Mouse (Mus musculus) T-helper 1 cell (primary cell): ENCODE data around the gene Kcnh1.

Experiments
- in situ Hi-C: fragments of 300-600 bp; cut with MboI, MseI; formaldehyde crosslinking; loops from one replicate; pipeline ENCODE4 v1.15.1; 2025; ENCODE audit warnings: high pct_unique_total_duplicates

The Kcnh1 gene

GRCm38 (mm10) chr1:192190508-192191321, at the start of gene Kcnh1:
TSS of gene Kcnh1 (plus strand) at chr1:192190774.
- in situ Hi-C loops = loop anchor here (5.0 to 25.0 kb wide), 2 partner anchors 77 to 1122 kb away; no protein-coding TSS in a partner anchor

DNA sequence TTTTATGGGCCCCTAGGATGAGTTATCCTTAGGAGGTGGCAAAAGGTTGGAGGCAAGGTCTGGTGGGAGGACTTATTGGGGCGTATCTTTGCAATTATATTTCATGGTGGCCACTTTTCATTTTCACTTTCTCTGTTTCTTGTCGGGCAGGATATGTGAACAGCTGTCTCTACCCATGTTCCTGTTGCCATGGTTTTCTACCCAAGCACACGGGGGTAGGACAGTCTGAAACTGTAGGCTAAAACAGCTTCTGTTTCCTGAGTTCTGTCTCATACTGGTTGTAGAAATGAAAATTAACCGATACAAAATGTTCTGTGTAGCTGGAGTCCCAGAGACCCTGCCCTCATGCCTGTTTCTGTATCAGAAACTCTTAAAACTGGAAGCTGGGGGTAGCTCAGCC, 39.4 kb upstream of the Kcnh1 start:
- in situ Hi-C loops = no loop called here

- in situ Hi-C loops = no loop called here
Observed at GRCm38 (mm10) chr1:192171477-192171876, 19.1 kb upstream of the Kcnh1 start.

DNA sequence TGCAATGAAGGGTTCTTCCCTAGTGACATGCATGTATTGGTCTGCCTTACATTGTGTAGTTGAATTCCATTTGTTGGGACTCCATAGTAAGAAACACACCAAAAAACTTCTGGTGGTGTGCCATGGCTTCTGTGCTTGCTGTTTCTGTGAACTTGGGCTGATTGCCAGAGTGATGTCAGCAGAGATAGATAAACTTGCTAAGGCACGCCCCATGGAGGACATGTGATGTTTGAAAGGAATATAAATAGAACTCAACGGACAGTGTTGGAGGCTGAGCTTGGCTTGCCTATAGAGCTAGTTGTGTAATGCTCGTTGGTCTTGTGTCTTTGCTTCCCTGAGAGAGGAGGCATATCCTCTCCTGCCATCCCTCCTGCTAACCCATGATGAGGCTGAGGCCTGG, 10.7 kb upstream of the Kcnh1 start:
- in situ Hi-C loops = loop anchor here (25.0 kb wide), 1 partner anchor 1132 kb away; no protein-coding TSS in a partner anchor

DNA sequence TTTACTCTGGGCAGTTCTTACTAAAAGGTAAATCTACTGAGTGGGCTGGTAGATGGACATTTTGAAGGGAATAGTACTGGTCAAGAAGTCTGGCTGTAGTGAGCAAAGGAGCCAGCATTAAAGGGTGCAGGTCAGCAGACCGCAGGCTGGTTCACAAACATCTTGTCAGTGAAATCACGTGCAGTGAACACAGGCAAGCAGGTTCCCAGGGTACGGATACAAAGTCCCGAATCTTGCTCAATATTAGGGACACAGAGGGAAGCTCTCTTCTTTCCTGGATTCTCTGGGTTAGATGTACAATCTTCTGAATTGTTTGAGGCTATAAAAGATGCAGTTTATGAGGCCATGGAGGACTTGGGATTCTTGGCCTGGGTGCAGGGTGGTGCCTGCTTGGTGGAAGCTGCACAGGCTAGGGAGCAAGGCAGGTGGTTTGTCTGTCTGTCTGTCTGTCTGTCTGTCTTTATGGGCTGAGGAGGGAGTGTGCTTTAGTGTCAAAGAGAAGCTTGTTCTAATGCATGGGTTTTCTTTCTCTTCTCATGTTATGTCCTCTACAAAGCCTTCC, 8.8 kb upstream of the Kcnh1 start:
- in situ Hi-C loops = loop anchor here (25.0 kb wide), 1 partner anchor 1131 kb away; no protein-coding TSS in a partner anchor

- in situ Hi-C loops = loop anchor here (5.0 to 25.0 kb wide), 3 partner anchors 413 to 1123 kb away; no protein-coding TSS in a partner anchor
Observed at GRCm38 (mm10) chr1:192189056-192189455, 1.5 kb upstream of the Kcnh1 start.

GRCm38 (mm10) chr1:192189771-192190170, 803 bp upstream of the Kcnh1 start:
- in situ Hi-C loops = loop anchor here (5.0 to 25.0 kb wide), 4 partner anchors 78 to 1123 kb away; no protein-coding TSS in a partner anchor

DNA sequence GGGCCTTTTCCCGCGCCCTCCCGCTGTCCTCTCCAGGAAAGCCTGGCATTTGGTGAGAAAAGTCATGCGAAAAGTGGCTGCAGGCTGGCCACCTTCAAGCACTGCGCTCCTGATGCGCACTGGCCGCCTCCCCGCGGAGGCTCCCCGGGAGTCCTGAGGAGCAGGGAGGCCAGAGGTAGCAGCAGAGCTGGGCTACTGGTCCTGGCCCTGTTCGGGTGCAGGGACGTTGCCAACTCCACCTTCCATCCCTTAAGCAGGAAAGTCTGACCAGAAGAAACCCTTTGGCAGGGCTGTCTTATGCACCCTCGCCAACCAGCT, 707 bp downstream of the Kcnh1 start:
- in situ Hi-C loops = loop anchor here (5.0 to 25.0 kb wide), 2 partner anchors 76 to 1121 kb away; no protein-coding TSS in a partner anchor

GRCm38 (mm10) chr1:192191859-192192258, 1.3 kb downstream of the Kcnh1 start:
- in situ Hi-C loops = loop anchor here (5.0 to 25.0 kb wide), 2 partner anchors 75 to 1120 kb away; no protein-coding TSS in a partner anchor

DNA sequence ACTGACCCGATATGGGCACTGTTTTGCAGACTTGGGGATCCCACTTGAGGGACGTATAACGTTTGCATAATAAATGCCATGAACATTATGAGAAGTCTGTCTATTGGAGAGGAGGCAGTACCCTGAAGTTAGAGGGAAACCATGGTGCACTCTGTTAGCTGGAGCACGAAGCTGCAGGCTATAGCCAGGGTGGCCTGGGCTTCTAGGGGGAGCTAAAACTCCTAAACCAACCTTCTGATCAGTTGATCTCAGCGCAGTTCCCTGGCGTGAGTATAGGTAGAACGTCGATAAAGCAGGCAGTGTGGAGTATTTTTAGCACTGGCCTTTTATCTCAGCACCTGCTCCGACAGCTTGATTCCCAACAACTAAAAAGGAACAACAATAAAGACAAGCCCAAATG, 2.1 kb downstream of the Kcnh1 start:
- in situ Hi-C loops = loop anchor here (5.0 to 25.0 kb wide), 2 partner anchors 75 to 1120 kb away; no protein-coding TSS in a partner anchor

DNA sequence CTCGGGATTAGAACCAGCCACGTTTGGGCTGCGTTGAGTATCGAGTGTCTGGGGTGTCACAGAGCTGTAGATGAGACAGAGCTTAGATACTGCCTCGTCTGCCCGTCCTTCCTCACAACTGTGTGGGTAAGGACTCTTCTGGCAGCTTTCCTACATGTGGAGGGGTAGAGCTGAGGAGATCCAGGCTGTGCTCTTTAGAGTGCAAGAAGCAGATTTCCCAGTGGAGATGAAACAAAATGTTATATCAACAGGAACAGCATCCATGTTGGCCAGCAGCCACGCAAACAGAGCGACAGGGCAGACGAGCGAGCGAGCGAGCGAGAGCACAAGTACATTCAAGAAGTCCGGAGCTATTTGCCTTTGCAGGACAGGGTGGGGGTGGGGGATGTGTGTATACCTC, 3.1 kb downstream of the Kcnh1 start:
- in situ Hi-C loops = loop anchor here (5.0 to 25.0 kb wide), 2 partner anchors 74 to 1119 kb away; no protein-coding TSS in a partner anchor

DNA sequence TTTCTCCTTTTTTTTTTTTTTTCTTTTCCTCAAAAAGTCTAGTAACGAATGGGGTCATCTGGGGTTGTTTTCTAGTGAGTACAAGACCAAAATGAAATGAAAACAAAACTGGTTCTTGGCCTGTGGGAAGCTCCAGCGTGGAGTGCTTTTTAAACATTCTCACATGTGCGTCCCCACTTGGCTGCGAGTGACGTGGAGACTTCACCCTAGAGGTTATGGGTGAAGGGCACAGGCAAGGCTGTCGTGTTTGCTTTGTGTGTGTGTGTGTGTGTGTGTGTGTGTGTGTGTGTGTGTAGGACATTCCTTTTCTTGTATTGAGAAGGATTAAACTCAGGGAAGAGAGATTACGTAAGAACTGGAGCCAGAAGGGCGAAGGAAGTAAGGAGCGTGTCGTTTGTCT, 6.9 kb downstream of the Kcnh1 start:
- in situ Hi-C loops = loop anchor here (25.0 kb wide), 1 partner anchor 1115 kb away; no protein-coding TSS in a partner anchor

- in situ Hi-C loops = no loop called here
Observed at GRCm38 (mm10) chr1:192202936-192203335, 12.4 kb downstream of the Kcnh1 start.

DNA sequence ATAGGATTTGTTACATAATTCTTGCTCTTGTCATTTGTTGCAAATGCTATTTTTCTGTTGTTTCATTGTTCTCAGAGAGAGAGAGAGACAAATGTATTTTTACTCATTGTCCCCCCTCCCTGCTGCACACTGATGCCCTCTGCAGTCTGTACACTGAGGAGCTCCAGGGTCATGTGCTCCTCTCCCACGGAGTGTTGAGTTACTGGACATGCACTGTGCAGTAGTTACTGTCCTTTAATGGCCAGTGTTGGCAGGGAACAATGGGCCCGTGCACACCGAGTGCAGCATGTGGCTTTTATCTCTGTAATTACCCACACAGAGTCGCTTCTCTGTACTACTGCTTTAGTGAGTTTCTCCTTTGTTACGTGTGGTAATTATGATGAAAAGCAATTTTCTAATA, 17.4 kb downstream of the Kcnh1 start:
- in situ Hi-C loops = no loop called here

GRCm38 (mm10) chr1:192212448-192212847, 21.9 kb downstream of the Kcnh1 start:
- in situ Hi-C loops = no loop called here

- in situ Hi-C loops = no loop called here
Observed at GRCm38 (mm10) chr1:192214666-192215065, 24.1 kb downstream of the Kcnh1 start.

DNA sequence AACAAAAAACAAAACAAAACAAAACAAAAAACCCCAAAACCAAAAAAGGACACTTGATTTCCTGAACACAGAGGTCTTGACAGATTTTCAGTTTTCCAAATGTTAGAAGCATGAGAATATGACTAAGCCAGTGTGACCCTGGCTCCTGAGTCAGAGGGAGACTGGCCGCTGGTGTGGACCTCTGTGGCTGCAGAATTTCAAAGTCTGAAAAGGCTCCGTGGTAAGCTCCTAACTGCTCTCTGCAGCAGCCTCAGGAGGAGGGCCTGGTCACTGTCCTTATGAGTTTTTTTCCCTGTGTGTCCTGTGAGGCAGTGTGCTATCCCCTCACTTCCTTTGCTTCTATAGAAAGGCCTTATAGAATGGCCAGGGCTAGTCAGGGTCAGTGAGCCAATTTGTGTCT, 29.6 kb downstream of the Kcnh1 start:
- in situ Hi-C loops = no loop called here

- in situ Hi-C loops = no loop called here
Observed at GRCm38 (mm10) chr1:192224161-192224560, 33.6 kb downstream of the Kcnh1 start.

DNA sequence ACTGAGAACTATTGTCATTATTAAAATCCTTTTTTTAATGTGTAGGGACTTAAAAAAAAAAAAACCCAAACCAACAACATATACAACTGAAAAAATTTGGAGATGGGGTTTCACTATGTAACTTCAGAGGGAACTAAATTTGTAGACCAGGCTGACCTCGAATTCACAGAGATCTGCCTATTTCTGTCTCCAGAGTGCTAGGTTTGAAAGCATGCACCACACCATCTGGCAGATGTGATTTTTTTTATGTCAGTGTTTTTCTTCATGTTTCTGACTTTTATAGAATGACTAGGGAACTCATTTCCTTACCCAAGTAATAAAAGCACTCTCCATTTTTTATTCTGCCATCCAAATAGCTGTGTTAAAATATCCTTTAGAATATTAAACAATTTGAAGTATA, 42.1 kb downstream of the Kcnh1 start:
- in situ Hi-C loops = no loop called here

DNA sequence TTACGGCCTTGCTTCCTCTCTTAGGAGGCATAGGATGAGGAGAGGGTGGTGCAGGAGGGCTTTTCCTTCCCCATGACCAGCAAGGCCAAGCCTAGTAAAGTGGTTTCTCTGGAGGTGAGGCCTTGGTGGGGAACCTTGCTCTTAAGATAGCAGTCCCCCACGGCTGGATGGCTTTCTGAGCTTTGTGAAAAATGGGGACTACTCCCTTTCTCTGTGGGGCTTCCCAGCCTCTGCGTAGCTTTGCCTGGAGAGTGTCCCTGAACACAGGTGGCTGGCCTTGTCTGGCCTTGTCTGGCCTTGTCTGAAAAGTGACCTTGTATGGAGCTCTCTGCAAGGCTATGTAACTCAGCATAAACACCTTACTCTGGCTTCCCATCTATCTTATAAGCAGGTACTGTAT, 56.3 kb downstream of the Kcnh1 start:
- in situ Hi-C loops = no loop called here

DNA sequence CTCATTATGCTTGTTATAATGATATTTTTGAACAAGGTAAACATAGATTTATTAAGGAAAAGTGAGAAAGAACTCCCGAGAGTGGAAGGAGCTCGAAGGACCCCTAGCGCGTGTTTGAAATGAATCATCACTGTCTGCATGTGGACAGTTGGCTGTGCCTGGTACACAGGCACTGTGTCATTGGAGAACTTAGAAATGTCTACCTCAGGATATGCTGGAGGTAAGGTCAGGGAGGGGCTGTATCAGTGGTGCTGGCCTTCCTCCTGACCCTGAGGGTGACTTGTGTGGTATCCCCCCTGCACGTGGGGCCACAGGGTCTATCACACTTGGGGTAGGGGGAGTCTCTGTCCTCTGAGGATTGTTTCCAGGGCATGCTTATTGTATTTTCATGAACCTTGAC, 68.6 kb downstream of the Kcnh1 start:
- in situ Hi-C loops = no loop called here

- in situ Hi-C loops = loop anchor here (10.0 kb wide), 1 partner anchor 305 kb away; no protein-coding TSS in a partner anchor
Observed at GRCm38 (mm10) chr1:192259616-192260015, 69.0 kb downstream of the Kcnh1 start.
